Mouse (Mus musculus): ENCODE measurements around the gene Grrp1.
"Not testable (repeated sequence)": the region's sequence is repeated elsewhere in the genome, so short reads cannot be mapped to it uniquely, and the experiment has no call there.

The Grrp1 gene

GRCm38 (mm10) chr4:134269622-134270021 is 15.7 kb upstream of the Grrp1 start:
- not testable (repeated sequence) for DNase-seq (ENCODE audit: low read depth, low spot score)

DNA sequence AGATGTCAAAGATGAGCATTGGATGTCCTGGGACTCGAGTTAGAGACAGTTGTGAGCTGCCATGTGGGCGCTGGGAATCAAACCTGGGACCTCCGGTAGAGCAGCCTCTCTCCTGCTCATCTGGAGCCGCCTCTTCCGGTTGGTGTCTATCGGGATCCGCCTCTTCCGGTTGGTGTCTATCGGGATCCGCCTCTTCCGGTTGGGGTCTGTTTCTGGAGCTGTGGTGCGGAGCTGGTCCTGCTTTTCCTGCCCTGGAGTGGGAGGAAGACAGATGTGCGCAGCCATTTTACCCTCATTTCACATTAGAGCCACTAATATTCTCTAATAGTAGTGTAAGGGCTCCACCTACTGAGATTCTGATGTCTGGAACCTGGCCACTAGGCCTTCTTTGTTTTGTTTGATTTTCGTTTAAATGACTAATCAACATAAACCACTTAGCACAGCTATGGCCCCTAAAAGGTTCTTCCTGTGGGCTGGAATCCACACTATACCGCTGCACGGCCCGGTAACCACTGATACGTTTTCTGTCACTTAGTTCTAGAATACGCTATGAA is 14.3 kb upstream of the Grrp1 start:
- peak; percentile 86 for DNase-seq (ENCODE audit: low read depth, low spot score)

DNA sequence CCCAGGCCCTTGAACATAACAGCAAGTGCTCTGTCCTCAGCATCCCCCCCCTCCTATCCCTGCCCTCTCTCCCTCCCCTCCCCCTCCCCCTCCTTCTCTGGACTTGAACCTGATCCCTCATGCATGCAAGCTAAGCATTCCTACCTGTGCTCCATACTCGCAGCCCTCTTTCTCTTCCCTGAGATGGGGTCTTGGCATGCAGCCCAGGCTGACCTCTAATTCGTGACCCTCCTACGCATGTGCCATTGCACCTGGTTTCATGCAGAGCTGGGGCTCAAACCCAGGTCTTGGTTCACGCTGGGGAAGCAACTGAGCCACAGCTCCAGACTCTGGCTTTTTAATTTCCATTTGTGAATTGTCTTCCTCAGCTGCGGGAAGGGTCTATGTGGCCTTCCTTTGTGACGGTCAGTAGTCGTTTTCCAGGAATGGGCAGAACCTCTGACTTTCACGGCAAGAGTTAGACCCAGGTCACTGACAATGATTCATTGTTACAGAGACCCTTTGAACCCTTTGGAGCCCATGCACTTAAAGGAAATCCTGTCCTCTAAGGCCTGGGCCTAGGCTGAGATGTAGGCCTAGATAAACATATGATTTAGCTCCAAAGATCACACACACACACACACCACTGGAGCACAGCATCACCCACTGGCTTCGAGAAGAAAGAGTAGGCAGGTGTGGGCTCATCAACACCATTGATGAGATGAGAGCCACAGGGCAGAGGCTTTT is 12.1 kb upstream of the Grrp1 start:
- no peak for DNase-seq (ENCODE audit: low read depth, low spot score)

GRCm38 (mm10) chr4:134263191-134263590 is 9.3 kb upstream of the Grrp1 start:
- peak; percentile 88 for DNase-seq (ENCODE audit: low read depth, low spot score)

- DNase-seq (ENCODE audit: low read depth, low spot score): no peak
Observed at GRCm38 (mm10) chr4:134258354-134258753, 4.4 kb upstream of the Grrp1 start.

DNA sequence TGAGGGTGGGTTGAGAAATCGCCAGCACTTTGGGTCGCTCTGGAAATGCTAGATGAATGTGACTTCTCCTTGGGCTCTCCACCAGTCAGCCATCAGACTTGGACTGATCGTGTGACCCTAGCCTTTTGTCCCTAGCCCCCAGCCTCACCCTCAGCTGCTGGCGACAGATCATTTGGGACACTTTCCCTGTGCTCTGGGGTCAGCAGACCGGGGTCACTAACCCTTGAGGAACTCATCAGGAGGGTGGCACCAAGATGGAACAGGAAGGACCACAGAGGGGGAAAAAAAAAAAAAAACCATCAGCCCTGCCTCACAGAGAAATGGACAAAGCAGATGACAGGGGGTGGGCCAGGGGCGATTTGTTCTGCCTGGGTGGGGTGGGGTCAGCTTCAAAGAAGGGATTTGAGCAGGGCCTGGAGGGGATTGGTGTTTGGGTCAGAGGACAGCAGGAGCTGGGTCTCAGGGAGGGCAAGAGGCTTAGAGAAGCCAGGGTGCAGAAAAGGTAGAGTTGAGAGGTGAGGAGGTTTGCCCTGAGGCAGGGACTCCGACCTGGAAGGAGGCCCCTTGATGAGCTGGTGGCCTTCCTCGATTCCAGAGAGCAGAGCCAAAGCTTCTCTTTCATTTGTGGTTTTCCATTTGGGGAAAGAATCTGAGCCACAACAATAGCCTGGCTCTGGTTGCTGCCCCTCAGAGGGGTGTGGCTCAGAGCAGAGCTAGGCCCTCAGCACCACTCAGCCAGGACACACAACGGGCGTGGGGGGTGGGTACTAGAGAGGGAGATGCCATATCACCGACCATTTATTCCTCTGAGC is 3.5 kb upstream of the Grrp1 start:
- DNase-seq (ENCODE audit: low read depth, low spot score): no peak

DNA sequence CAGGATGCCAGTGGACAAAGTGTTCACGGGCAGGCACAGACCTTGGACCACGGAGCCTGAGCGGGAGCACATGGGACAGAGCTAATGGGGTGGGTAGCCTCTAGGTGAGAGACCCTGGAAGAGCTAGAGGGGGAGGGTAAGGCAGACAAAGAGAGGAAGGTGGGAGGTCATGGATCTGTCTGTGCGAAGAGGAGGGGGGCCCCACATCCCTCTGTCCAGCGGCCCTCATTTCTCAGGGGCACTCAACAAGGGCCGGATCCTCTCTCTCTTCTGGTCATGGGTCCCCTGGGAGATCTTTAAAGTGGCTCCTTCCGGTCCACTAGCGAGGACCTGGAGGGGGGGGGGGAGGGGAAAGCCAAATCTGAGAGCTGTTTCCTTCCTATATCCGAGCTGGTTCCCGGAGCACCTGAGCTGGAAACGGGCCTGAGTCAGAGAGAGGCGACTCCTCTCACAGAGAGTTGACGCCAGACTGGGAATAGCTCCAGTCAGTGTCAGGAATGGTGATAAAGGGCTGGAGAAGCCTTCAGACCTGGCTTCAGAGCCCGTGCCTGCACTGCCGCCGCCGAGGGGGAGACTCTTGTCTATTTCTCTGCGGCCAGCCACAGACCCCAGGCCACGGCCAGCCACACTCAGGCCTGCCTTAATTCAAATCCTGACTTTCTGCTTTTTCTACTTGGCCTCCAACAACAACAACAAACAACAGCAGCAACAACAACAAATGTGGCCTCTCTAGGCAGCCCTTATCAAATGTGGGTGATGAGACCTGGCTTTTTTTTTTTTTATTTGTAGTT is 2.7 kb upstream of the Grrp1 start:
- DNase-seq (ENCODE audit: low read depth, low spot score): no peak

DNA sequence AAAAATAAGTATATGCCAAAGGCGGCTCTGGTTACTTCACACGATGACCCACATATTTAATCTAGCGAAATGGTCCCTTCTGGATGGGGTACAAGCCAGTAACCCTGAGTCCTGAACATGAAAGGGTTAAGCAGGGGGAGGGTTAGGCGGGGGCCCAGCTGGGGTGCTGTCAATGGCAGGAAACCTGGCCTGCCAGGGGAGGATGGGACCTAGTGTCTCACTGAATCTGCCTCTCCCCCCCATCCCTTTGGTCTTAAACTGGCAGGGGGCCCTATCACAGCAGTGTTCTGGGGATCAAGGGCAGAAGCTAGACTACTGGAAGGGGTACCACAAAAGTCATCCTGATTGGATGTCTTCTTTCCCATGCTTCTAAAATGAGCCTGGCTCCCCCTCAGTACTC is 1.9 kb upstream of the Grrp1 start:
- no peak for DNase-seq (ENCODE audit: low read depth, low spot score)

DNA sequence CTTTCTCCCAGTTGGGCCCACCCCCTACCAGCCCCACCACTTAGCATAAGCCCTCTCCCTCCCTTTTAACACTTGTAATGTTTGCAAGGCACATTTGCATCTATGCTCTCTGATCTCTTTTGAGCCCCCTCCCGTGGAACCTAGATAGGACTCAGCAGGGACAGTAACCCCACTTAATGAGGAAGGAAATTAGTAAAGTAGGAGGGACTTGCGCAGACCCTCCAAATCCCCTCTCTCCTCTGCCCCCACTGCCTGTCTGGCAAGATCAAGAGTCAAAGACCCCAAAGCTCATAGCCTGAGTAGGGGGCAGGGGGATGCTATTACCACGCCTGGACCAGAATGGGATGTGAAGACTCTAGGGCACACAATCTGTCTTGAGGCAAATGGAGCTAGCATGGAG is 929 bp upstream of the Grrp1 start:
- no peak for DNase-seq (ENCODE audit: low read depth, low spot score)

- DNase-seq (ENCODE audit: low read depth, low spot score): no peak
Observed at GRCm38 (mm10) chr4:134252911-134253721, 790 bp downstream of the Grrp1 start.

- peak; percentile 79 for DNase-seq (ENCODE audit: low read depth, low spot score)
Observed at GRCm38 (mm10) chr4:134252131-134252910, 1.6 kb downstream of the Grrp1 start.

DNA sequence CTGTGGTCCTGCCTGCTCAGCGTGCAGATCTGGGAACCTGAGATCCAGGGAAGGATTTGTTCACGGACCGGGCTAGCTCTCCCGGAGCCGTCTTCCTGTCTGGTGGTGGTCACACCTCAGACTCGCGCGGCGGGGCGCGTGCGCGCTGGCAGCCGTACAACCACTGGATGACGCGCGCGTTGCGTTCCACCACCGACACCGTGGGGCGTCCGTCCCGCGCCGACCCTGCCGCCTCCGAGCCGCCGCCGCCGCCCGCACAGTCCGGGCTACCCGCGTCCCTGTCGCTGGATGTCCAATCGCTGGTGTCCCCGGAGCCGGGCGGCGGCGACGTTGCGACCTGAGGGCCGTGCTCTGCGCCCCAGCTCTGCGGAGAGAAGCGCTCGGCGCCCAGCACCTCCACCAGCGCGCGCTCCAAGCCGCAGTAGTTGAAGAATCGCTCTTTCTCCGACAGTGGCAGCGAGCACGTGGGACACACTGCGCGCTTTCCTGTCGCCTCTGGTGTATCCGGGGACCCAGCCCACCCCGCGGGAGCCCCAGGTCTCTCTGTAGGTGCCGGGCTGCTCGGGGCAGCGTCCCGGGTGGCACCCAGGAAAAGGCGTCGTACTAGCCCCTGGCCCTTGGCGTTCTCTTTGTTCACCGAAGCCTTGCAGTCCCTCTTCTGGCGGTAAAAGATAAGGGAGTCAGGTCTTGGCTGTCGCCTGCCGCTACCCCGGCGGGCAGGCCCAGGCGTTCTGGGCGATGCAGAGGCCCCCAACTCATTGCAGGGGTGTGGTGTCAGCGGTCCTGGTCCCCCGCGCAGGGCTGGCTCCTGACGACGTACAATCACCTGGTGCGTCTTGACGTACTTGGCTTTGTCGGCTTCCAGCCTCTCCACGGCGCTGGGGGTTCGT is 2.4 kb downstream of the Grrp1 start:
- peak; percentile 57 for DNase-seq (ENCODE audit: low read depth, low spot score)

DNA sequence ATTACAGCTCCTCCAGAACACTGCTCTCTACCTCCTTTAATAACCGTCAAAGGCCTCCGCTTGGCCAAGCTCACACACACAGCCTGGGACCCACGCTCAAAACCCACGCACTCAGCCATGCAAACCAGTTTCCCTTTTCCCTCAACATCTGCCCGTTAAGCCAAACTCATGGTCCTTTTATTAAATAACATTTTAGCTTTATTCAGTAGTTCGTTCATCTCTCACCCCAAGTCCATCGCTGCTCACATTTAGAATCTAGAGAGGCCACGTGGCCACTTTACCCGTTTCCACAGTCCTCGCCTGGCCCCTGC is 3.0 kb downstream of the Grrp1 start:
- DNase-seq (ENCODE audit: low read depth, low spot score): no peak

GRCm38 (mm10) chr4:134250116-134250929 is 3.6 kb downstream of the Grrp1 start:
- no peak for DNase-seq (ENCODE audit: low read depth, low spot score)

DNA sequence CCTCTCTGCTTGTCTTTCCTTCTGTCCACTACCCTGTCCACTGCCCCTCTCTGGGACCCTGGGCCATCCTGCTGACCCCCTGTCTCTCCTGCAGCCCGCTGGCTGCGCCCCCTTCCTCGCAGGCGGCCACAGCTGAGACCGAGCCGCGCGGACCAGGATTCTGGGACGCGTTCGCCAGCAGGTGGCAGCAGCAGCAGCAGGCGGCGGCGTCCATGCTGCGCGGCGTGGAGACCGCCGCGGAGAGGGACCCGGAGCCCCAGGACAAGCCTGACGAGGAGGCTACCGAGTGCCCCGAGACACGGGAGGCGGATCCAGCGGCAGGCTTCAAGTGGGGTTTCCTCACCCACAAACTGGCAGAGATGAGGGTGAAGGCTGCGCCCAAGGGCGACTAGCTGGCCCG is 4.3 kb downstream of the Grrp1 start:
- peak; percentile 58 for DNase-seq (ENCODE audit: low read depth, low spot score)

- DNase-seq (ENCODE audit: low read depth, low spot score): no peak
Observed at GRCm38 (mm10) chr4:134246719-134247258, 7.1 kb downstream of the Grrp1 start, which contains the start of gene Gm30191. Gm30191 (plus strand) TSS chr4:134246935.

GRCm38 (mm10) chr4:134246256-134246655 is 7.7 kb downstream of the Grrp1 start:
- DNase-seq (ENCODE audit: low read depth, low spot score): no peak

DNA sequence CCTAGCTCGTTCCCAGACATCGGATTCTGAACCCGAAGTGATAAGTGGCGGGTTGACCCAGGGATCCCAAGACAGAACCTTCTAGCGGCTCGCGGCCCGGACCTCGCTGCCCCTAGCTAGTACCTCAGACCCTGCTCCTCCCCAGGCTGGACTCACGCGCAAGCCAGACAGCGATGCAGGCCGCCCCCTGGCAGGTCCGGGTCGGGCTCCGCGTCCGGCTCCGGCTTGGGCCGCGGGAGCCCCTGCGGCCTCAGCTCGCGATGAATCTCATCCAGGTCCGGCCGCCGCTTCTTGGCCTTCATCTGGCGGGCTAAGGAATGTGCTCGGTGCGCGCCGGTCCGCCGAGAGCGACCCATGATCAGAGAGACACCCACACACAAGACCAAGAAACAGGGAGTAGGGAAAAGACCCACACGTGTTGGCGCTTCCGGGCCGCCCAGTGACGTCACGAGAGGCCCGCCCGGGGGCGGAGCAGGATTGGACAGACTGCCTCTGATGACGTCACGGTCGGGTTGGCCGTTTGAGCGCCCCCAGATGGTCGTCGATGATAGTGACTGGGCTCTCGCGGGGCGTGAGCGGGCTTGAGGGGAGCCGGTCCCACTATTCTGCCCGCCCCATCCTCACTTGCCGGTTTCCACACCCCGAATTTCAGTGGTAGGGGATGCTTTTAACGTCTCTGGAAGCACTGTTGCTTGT is 8.6 kb downstream of the Grrp1 start, which contains the start of gene Zfp593:
Gene Zfp593, minus strand, starts transcription at position 445 of the 696 bp plus-strand sequence.
- peak; percentile 91 for DNase-seq (ENCODE audit: low read depth, low spot score)
